Mouse (Mus musculus) thymus, postnatal 0 days (tissue): ENCODE measurements around the gene Tmem178. TPM values are rescaled to one million over a fixed set of nuclear protein-coding genes. Genes with fewer than 3 reads are reported as not detected.

Experiments
- DNase-seq: peaks from one replicate; pipeline ENCODE4 v3.0.0-alpha.2; 2015; ENCODE audit warnings: low spot score
- polyA plus RNA-seq: library from polyadenylated mRNA; unstranded; fragments of >200 nt; fragmentation: Nextera tagmentation; extraction: Ambion mirVana; gene quantifications from 2 replicates; pipeline ENCODE4 v1.2.1, GENCODE M21; 2015

The Tmem178 gene
- polyA plus RNA-seq, 1 experiment from 2014 or later: 0.29 TPM

- DNase-seq: no peak
Observed at GRCm38 (mm10) chr17:80982976-80983375, 38.5 kb downstream of the Tmem178 start.

DNA sequence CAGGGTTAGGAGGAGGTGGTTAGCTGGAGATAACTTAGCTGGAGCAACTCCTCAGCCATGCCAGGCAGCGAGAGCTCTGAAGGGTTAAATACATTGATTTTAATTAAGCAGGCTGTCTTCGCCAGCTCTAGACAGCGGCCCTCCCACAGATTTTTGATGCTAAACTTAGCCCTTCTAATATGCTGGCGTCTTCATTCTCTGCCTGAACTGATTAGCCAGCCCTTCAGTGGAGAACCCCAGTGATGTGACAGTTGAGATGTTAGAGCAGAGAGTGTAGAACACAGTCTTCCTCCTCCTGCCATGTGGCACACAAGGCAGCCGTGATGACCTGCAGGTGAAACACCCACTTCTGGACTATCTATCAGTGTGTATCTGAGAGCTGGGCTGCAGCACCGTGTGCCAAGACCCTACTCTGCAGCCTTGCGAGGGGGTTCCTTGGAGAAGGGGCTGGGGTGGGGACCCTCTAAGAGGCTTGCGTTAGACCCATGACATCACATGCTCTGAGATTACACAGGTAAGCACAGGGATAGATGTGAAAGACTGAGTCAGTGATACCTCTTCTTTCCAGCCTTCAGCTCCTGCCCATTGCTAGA lies 47.2 kb downstream of the Tmem178 start:
- no peak for DNase-seq

- DNase-seq: no peak
Observed at GRCm38 (mm10) chr17:80997226-80997625, 52.8 kb downstream of the Tmem178 start.

DNA sequence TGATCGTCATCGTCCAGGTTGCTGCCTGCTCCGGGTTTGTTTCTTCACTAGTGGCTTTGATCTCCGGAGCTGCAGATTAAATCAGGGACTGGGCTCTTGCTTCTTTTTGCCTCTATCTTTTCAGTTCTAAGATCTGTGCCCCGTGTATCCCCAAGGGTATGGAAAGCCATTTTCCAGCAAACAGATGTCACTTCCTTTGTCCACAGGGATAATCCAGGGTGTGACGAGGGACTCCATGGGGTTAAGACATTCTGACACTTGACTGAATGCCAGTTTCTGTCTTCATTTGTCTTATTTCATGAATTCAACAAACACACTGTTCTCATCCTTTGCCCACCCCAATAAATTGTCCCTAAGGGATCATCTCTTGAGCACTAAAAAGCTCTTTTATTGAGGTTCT lies 54.5 kb downstream of the Tmem178 start:
- no peak for DNase-seq

- no peak for DNase-seq
Observed at GRCm38 (mm10) chr17:81001010-81001409, 56.6 kb downstream of the Tmem178 start.

GRCm38 (mm10) chr17:81001647-81002046 lies 57.2 kb downstream of the Tmem178 start:
- DNase-seq: no peak

- no peak for DNase-seq
Observed at GRCm38 (mm10) chr17:81002130-81002529, 57.7 kb downstream of the Tmem178 start.

DNA sequence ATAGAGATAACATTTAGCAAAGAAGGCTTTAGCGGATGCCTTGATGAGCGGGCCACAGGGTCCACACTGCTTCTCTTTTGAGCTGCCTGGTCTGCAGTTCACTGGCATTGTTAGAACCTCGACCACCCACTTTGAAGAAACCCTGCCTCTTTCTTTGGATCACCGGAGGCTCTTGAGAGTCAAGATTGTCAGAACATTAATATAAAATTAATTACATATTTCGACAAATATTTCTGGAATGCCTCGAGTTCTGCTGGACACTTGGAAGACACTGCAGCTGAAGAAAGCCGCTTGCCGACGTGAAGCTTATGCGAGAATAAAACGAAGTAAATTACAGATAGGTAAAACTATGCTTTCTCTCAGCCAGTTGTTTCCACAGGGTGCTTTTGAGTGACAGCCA lies 60.0 kb downstream of the Tmem178 start:
- no peak for DNase-seq

- no peak for DNase-seq
Observed at GRCm38 (mm10) chr17:81005292-81005691, 60.9 kb downstream of the Tmem178 start.

DNA sequence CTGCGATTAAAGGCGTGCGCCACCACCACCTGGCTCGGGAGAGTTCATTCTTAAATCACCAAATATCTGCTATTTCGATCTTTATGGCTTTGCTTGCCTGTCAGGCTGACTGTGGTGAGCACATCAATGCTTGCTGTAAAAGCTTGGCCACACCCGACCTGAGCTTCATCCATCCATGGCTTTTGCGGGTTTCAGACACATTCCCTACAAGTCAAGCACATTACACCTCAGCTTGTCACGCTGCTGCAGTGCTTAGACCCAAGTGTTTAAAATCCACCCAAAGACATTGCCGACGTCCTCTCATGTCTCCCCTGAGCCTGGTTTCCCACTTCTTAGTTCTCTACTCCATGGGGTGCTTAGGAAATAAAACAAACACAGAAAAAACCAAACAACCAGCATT lies 64.7 kb downstream of the Tmem178 start:
- DNase-seq: no peak

GRCm38 (mm10) chr17:81010199-81010598 lies 65.8 kb downstream of the Tmem178 start:
- DNase-seq: no peak

GRCm38 (mm10) chr17:81010844-81011685 lies 66.6 kb downstream of the Tmem178 start:
- DNase-seq: no peak

GRCm38 (mm10) chr17:81015814-81016447 lies 71.5 kb downstream of the Tmem178 start:
- peak; percentile 63 for DNase-seq

GRCm38 (mm10) chr17:81017132-81017531 lies 72.7 kb downstream of the Tmem178 start:
- DNase-seq: no peak

GRCm38 (mm10) chr17:81027331-81027730 lies 82.9 kb downstream of the Tmem178 start:
- no peak for DNase-seq

- DNase-seq: no peak
Observed at GRCm38 (mm10) chr17:81031830-81032442, 87.5 kb downstream of the Tmem178 start.

DNA sequence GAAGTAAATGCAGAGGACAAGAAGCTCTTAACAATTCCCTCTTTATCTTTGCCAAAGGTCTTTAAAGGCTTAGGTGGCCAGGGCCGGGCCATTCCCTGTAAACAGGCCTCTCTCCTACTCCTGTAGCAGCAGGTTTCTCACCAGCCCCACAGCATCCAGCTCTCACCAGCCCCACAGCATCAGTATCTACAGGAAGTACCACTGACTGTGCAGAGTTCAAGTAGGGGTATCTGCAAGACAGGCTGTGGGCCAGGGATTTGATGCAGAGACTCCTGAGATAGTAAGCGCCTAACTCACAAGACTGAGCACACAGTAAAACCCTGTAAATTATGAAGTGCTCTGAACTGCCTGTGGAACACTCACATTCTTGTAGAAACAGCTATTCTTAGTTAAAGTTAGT lies 88.5 kb downstream of the Tmem178 start:
- no peak for DNase-seq

DNA sequence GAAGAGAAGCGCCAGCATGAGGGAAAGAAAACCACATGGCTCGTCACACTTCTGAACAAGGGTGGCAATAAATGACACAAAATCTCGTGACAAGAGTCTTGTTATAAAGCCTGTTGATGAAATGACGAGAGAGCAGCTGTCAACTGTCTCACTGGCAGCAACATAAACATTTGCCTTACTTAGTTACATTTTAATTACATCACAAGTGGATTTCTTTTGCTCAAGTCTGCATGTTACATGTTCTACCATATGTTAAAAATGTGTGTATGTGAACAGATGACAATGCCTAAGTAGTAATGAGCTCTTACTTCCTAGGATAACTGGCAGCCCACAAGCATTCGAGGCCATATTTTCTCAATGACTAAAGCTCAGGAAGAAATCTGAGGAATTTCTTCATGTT lies 90.9 kb downstream of the Tmem178 start:
- DNase-seq: no peak

- DNase-seq: no peak
Observed at GRCm38 (mm10) chr17:81038707-81039408, 94.4 kb downstream of the Tmem178 start.

- DNase-seq: no peak
Observed at GRCm38 (mm10) chr17:81041662-81042061, 97.2 kb downstream of the Tmem178 start.

DNA sequence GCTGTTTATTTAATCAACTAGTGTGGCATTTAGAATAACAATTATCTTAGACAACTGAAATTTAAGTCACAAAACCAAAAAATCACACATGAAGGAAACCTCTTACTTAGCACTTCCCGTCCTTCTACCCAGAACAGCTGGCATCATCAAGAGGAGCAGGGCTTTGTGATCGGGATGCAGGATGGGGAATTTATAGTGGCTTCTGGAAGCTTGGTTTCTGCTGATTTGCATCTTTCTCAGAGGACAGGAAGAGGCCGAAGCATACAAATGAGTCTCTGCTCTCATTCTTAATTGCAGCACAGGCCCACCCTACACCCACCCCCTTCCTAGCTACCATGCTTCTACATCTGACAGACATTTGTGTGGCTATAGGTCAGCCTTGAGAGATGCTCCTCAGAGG lies 99.9 kb downstream of the Tmem178 start:
- DNase-seq: no peak
